Mouse (Mus musculus): ENCODE data around the gene H2-DMb2.
A peak's percentile ranks its signal among the peaks of the same experiment; 100 is the strongest.
"Not testable (repeated sequence)": the region's sequence is repeated elsewhere in the genome, so short reads cannot be mapped to it uniquely, and the experiment has no call there.

H2-DMb2 gene

DNA sequence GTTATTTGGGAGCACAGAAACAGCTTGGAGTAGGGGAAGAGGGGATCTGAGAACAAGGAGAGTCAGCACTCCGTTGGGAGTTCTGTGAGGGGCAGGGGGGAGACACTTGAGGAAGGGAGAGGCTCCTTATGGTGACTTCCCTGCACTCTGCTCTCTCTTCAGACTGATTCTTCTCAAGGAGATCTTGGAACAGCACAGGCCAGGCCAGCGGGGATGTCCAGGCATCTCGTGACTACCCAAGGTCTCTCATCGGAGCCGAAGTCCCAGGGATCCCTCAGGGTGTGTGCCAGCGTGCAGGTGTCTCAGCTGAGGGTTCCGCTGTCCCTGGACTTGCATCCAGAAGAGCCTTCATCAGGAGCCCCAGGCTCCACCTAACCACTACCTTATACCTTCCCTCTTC is 4.5 kb upstream of the H2-DMb2 start:
- DNase-seq: no peak

- no peak for DNase-seq
These were observed 3.7 kb upstream of the H2-DMb2 start for GRCm38 (mm10) chr17:34139416-34139815.

DNA sequence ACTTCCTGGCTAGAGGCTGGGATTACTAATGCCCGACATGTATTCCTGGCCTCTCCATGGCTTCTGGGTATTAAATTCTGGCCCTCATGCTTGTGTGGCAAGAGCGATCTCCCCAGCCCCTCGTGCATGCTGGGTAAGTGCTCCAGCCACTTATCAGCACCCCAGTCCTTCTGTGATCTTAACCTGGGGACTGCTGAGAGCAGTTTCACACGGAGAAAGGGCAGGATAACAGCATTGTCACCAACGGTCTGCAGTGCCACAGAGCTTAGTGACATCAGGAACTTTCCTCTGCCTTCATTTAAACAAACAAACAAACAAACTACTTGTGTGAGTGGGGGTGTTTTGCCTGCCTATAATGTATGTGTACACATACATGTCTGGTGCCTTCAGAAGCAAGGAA is 2.9 kb upstream of the H2-DMb2 start:
- DNase-seq: peak; percentile 32

- no peak for DNase-seq
These were observed 1.7 kb upstream of the H2-DMb2 start for GRCm38 (mm10) chr17:34141448-34141847.

DNA sequence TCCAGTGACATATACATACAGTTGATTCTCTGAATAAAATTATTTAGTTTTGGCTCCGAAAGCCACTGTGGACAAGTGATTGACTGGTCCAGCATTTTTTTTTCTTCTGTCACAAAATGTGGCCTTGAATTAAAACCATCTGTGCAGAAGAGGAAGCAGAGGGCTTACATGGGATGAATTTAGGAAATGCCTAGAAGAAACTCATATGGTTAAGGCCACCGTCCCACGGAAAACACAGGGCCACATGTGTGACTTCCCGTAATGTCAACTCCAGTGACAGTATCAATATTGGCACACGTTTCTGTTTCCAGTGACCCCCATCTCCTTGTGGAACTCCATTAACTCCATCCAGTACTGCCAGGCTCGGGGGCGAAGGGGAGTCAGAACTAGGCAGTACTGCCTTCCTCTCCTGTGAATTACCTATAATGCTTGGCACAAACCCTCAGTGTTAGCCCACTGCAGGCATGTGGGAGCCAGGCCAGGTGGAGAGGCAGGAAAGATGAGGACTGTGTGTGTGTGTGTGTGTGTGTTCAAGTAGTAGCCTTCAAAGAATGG is 574 bp upstream of the H2-DMb2 start:
- DNase-seq: no peak

DNA sequence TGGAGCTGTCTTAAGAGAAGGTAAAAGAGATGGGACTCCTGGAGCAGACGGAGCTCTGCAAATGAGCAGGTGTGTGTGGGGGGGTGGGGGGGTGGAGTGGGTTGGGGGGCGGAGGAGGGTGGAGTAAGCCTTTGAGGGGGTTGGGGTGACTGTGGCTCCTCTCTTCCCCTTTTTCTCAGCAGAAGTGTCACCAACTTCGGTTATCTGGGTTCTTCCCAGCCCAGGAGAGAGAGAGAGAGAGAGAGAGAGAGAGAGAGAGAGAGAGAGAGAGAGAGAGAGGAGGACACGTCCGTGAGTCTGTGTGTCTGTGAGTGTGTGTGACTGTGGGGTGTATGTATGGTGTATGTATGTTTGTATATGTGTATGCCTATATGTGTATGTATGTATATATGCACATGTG is 354 bp downstream of the H2-DMb2 start:
- no peak for DNase-seq

GRCm38 (mm10) chr17:34144221-34144620 is 1.1 kb downstream of the H2-DMb2 start:
- DNase-seq: not testable (repeated sequence)

DNA sequence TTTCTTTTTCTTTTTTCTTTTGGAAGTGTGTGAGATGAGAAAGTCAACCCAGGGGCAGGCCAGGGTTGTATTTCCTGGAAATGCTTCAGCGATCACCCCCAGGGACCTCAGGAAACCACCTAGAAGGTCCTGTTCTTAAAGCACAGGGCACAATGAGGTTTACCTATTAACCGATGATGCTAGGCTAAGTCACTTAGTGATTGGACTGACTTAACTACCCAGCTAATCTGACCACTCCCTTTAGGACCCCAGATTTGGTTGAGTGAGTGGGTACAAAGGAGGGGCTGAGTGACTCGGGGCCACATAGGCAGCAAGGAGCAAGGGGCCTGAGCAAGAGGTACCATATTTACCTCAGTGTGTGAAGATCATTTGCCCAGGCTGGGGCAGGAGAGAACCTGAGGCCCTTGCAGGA is 1.9 kb downstream of the H2-DMb2 start:
- DNase-seq: no peak

GRCm38 (mm10) chr17:34152923-34153322 is 9.8 kb downstream of the H2-DMb2 start, which contains the start of gene H2-DMb1:
TSS of gene H2-DMb1 (plus strand) at chr17:34153072.
- no peak for DNase-seq

DNA sequence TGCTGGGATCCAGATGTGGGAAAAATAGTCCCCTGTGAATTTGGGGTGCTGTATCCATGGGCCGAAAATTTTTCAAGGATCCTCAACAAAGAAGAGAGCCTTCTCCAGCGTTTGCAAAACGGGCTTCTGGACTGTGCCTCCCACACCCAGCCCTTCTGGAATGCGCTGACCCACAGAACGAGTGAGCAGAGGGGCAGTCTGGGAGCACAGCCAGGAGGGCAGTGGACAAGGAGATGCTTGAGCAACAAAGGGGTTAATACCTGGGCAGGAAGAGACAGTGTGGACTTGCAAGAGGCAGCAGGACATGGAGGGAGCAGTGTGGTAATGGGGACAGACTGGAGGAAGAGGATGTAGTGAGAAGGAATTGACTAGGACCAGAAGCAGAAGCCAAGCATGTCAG is 12.4 kb downstream of the H2-DMb2 start:
- no peak for DNase-seq

GRCm38 (mm10) chr17:34164202-34164895 is 21.2 kb downstream of the H2-DMb2 start:
- DNase-seq: peak; percentile 36

DNA sequence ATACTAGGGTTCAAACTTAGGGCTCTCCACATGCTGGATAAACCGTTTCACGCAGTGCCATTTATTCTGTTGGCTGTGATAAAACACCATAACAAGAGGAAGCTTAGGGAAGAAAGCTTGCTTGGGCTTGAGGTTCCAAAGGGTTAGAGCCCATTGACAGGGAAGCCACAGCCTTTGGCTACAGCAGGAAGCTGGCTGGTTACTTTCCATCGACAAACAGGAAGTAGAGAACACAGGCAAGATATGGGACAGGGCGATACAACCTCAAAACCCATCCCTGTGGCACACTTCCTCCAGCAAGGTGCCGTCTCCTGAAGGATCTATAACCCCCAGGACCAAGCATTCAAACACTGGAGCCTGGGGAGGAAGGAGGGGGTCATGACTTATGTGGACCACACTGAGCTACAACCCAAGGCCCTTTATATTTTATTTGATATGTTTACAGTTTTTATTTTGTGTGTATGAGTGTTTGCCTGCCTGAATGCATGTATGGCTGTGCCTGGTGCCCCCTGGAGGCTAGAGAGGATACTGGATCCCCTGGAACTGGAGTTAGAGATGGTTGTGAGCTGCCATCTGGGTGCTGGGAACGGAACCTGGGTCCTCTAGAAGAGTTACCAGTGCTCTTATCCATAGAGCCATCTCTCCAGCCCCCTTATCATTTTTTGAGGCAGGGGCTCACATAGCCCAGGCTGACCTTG is 22.1 kb downstream of the H2-DMb2 start:
- no peak for DNase-seq

GRCm38 (mm10) chr17:34169279-34169678 is 26.2 kb downstream of the H2-DMb2 start:
- peak; percentile 29 for DNase-seq

GRCm38 (mm10) chr17:34170487-34170876 is 27.4 kb downstream of the H2-DMb2 start:
- no peak for DNase-seq

DNA sequence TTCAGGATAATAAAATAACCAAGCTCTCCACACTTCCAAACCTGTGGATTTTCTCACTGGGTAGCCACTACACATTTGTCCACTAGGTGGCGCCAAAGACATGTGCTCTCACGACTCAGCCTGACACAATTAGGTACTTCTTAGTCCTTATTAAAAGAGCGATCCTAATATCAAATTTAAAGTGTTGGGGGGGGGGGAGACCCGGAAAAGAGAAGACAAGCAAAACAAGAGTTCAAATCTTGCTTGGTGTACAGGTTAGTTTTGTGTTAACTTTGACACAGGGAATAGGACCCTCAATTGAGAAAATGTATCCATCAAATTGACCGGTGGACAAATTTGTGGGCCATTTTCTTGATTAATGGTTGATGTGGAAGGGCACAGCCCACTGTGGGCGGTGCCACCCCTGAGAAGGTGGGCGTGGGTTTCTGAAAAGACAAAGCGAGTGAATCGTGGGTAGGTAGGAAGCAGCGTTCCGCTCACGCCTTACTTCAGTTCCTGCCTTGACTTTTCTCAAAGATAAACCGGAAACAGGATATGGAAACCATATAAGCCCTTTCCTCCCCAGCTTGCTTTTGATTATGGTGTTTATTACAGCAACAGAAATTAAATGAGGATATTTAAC is 27.9 kb downstream of the H2-DMb2 start:
- DNase-seq: peak; percentile 74

GRCm38 (mm10) chr17:34172528-34172927 is 29.4 kb downstream of the H2-DMb2 start:
- DNase-seq: no peak

- DNase-seq: no peak
These were observed 31.0 kb downstream of the H2-DMb2 start for GRCm38 (mm10) chr17:34174075-34174474.

- DNase-seq: no peak
These were observed 34.1 kb downstream of the H2-DMb2 start for GRCm38 (mm10) chr17:34177179-34177578.

DNA sequence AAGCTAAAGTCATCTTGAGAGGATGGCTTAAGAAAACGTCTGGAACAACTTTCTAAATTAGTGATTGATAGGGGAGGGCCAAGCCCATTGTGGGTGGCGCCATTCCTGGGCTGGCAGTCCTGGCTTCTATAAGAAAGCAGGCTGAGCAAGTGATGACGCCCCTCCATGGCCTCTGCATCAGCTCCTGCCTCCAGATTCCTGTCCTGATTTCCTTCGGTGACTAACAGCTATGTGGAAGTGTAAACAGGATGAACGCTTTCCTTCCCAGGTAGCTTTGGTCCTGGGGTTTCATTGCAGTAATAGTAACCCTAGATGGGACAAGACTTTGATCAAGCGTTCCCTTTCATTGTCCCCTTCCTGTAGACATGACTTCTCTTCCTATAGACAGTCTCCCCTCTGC is 35.9 kb downstream of the H2-DMb2 start:
- no peak for DNase-seq

GRCm38 (mm10) chr17:34179913-34180859 is 37.1 kb downstream of the H2-DMb2 start:
- DNase-seq: no peak

DNA sequence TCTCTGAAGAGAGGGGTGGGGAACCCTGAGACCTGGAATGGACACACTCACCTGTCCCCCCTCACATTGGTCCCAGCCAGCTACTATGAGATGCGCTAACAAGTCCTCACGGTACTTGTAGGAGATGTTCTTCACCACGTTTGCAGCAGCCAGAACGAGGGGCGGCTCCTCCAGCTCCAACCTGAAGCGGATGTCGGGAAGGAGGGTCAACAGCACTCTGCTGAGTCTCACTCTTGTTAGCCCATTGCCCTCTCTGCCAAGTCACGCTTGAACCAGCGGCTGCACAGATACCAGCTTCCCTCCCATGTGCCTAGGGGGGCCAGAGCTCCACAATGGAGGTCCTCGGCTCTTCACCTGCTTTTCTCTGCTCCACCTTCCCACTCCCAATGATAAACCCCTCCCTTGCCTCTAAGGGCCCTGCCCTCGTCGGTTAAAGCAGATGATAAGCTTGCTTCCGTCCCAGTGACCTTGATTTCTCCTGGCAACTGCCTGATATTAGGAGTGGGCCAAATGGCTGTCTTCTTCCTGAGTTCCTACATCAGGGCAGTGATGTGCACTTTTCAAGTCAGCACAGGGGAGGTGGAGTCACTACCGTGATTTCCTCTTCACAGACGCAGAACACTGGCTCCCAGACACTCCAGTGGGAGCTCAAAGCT is 40.6 kb downstream of the H2-DMb2 start:
- no peak for DNase-seq

DNA sequence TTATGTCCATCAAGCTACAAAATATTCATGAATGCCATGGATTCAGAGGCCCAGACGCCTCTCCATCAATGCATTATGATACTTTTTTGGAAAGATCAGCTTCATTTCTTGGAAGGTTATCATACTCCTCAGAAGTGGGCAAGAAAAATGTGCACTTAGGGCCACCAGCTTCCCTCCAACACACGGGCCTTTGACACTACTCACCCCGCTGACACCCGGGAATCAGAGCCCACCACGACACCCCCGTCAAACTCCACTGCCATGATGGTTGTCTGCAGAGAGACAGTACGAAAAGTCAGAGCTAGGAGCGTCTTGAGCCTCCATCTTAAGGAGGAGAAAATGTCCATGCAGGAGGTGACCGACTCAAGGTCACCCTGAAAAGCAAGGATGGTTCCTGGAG is 42.4 kb downstream of the H2-DMb2 start:
- no peak for DNase-seq
